Mouse (Mus musculus) right cerebral cortex, postnatal 25 days (tissue): ENCODE results near the gene Sept1.
"Not testable (repeated sequence)": the region's sequence is repeated elsewhere in the genome, so short reads cannot be mapped to it uniquely, and the experiment has no call there.

Source experiments
- DNase-seq: peaks from one replicate; pipeline ENCODE4 v3.0.0; 2022

Gene Sept1

DNA sequence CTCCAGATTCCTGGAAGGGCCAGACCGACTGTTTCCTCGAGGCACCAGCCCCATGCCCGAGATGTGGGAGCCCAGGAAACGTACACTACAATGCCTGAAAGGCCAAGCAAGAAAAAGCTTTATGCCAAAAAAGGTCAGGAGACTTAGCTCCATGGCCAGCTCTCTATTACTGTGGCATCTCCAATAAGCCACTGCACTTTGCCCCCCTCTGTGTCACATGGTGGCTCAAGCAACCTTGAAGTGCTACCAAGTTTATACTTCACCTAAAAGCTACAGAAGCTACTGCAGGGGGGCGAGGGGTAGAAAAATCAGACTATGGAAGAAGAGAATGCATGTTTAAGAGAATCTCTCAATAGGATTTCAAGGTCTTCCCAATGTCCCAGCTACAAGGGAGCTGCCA is 39.9 kb downstream of the Sept1 start:
- DNase-seq: no peak

DNA sequence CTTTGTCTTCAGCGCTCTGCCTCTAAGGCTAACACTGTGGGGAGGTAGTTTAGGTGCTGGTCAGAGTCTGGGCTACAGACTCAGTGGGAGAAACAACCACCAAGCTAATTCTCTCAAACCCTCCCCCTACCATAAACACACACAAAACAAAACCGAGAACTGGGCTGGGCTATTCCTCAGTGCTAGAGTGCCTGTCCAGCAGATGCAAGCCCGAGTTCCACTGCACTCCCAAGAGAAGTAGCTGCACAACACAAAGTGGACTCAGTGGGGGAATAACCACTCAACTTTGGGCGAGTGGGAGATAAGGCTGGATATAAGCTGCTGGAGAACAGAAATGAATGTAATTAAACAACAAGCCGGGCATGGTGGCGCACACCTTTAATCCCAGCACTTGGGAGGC is 42.3 kb downstream of the Sept1 start:
- DNase-seq: no peak

DNA sequence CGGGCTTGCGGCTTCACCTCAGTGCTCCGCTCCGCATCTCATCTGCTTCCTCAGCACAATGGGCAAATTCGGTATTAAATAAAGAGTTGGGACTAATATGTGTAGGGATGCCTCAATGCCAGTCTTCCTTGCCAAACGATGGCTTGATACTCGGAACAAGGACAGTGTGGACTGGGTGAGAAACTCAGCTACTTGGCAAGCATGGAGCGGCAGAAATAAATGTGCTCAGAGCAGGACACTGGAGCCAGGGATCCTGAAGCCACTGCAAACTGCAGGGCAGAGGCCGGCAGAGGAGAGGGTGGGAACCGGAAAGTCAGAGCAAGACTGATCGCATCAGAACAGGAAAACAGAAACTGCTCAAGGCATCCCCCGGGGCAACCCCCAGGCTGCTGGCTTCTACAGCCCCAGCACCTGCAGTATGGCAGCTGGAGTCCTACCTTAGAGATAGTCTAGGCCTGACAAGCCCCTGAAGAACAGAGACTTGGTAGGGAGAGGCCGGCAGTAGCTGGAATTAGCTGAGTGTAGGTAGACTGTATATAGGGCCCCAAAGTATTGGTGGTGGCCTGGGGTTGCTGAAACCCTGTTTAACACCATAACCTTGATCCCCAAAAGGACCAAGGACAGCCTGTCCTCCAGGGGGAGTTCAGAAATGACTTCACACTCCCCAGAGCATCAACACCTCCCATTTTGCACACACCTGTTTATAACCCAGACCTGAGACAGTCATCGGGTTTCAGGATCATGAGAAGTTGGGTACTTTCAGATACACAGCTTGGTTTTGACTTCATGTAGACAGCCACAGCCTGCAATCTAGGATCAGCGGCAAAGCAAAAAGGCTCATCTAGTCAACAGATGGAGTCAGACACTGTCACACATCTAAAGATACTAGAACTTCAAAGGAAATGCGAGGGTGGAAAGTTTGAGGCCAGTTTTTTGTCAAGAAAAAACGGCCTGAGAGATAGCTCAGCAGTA is 44.3 kb downstream of the Sept1 start:
- no peak for DNase-seq

DNA sequence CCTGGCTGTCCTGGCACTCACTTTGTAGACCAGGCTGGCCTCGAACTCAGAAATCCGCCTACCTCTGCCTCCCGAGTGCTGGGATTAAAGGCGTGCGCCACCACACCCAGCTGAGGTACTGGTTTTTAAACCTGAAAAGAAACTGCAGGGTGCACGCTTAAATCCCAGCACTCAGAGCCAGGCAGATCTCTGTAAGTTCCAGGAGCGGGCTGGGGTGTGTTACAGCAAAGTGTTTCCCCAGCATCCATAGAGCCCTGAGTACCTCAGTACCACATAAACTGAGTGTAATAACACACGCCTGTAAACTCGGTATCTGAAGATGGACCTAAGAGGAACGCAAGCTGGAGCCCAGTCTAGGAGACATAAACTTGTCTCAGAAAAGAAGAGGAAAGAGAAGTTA is 45.6 kb downstream of the Sept1 start:
- no peak for DNase-seq

DNA sequence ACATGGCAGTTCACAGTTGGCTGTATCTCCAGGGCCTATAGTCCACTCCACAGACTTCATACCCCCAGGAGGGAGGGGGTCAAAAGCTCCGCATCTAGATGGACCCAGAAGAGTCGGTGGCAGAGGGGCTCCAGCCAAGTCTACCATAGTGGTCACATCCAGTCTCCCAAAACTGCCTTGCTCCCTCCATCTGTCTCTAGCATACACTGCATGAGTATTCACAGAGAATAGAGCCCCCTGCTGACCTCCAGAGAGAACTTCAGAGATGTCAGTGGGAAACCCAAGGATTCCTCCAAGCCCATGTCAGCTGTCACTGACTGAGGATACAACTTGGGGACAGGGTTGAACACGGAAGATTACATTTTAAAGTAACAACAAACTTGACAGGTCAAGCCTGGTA is 47.3 kb downstream of the Sept1 start:
- DNase-seq: no peak

DNA sequence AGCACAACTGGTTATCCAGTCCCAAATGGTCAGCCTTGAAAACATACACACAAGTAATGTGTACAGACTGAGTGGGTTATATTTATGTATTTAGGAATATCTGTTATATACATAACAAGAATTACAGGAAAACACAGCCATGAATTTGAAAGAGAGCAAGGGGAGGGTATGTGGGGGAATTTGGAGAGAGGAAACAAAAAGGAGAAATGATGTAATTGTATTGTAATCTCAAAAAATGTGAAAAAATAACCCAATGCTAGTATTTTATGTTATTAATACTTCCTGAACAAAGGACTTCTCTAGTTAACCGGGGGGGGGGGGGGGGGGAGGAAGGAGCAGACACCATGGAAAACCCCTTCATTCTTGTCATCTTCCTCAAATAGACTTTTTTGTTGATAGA is 48.2 kb downstream of the Sept1 start:
- no peak for DNase-seq

DNA sequence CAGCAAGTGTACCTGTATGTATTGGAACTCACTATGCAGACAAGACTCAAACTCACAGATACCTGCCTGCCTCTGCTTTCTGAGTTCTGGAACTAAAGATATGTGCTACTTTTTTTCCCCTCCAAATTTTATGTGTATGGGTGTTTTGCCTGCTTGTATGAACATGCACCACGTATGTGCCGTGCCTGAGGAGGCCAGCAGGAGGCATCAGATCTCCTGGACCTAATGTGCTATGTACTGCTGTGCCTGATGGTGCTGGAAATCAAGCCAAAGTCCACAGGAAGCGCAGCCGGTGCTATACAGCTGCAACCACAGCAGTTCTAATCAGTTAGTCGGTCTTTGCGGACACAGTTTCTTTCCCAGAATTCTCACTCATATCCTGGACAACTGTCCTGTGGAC is 49.1 kb downstream of the Sept1 start:
- no peak for DNase-seq

DNA sequence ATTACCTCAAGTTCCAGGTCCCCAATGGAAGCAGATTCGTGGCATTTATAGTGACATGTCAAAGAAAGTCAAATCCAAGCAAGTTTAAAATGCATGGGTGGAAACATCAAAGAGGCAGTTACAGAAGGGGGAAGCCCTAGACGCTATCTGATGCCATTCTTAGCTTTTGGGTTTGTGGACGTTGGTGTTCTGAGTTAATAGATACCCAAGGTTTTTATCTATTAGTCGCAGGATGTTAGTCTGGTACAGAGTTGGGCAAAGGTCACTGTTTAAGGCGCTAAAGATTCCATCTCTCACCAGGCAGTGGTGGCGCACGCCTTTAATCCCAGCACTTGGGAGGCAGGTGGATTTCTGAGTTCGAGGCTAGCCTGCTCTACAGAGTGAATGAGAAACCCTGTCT is 49.6 kb downstream of the Sept1 start:
- no peak for DNase-seq

DNA sequence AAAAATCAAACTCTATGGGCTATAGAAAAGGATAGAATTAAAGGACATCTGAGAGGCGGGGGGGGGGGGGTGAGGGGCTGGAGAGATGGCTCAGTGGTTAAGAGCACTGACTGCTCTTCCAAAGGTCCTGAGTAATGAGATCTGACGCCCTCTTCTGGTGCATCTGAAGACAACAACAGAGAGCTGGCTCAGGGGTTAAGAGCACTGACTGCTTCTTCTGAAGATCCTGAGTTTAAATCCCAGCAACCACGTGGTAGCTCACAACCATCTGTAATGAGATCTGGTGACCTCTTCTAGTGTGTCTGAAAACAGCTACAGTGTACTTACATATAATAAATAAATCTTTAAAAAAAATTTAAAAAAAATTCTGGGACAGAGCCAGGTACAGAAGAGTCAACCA is 51.2 kb downstream of the Sept1 start:
- not testable (repeated sequence) for DNase-seq

DNA sequence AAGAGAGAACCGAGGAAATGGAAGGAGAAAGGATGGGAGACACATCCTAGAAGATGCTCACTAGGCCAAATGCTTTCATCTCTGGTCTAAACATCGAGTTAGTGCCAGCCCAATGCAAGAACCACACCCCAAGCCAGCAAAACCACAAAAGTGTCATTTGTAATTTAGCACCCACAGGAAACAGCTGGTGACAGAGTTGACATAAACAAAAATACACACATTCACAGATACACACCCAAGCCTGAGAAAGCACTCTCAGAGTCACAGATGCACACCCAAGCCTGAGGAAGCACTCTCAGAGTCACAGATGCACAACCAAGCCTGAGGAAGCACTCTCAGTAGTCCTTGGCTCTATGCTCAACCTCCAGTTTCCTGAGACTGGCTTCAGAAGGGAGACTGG is 52.1 kb downstream of the Sept1 start:
- DNase-seq: no peak

DNA sequence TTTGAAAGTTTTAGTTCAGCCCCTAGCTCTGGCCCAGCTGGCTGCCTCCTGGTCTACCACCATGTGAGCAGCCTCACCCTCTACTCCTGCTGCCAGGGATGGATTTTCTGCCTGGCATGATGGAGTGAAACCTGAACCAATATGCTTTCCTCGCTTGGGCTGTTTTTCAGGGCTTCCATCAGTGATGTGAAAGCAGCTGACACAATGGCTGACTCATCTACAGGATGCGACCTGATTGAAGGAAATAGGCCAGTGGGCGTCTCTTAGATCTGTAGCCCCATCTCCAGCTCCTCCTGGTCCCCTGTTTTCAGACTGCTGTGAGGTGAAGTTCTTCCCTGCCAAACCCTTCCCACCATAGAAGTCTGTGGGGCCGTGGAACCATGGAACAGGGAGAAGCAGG is 56.0 kb downstream of the Sept1 start:
- no peak for DNase-seq

DNA sequence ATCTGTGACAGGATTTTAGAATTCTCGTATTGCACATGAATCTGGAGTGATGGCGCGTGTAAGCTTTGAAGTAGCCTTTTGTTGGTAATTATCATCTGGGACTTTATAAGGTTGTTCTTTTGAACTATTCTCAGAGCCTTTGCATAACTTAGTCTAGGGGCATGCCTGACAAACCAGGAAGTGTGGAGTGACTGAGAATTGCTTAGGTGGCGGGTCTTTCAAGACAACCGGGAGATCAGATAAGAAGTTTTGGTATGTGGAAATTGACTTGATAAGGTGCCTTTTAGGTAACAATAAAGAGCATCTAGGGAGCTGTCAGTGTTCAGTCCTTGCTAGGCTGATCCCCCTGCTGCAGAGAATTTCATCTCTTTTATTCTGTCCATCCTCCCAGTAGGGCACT is 66.4 kb downstream of the Sept1 start:
- DNase-seq: no peak

DNA sequence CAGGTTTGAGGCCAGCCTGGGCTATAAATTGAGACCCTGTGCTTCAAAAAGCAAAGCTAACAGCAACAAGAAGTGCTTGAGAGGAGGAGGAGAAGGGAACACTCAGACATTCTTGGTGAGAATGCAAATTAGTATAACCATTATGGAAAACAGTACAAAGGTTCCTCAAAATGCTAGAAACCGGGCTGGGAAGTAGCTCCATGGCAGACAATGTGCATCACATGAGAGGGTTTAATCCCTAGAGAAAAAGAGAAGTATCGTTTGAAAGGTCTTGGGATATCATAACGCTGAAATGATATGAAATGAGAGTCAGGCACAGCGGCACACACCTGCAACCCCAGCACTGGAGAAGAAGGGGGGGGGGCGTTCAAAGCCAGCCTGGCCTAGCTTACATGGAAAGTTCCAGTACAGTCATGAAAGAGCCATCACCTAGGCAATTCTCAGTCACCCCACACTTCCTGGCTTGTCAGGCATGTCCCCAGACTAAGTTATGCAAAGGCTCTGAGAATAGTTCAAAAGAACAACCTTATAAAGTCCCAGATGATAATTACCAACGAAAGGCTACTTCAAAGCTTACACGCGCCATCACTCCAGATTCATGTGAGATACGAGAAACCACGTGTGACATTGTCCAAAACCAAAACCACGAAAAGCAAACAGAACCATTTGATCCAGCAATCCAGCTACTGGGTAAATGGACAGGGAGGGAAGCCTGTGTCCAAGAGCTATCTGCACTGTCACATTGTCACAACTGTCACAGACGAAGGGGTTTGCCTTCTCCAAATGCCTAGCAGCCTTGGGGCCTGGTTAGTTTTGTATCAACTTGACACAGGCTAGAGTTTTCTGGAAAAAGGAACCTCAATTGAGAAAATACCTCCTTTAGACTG is 67.1 kb downstream of the Sept1 start:
- no peak for DNase-seq
